Mouse (Mus musculus) forebrain, postnatal 0 days (tissue): ENCODE measurements around the gene Trim15. TPM values are rescaled to one million over a fixed set of nuclear protein-coding genes. Genes with fewer than 3 reads are reported as not detected.
A peak's percentile ranks its signal among the peaks of the same experiment; 100 is the strongest.
"Not testable (repeated sequence)": the region's sequence is repeated elsewhere in the genome, so short reads cannot be mapped to it uniquely, and the experiment has no call there.

ENCODE experiments used
- ATAC-seq: fragments of 200-750 bp; cut with Nextera tagmentation; 2 replicates; pipeline ENCODE4 v1.8.0; 2017; ENCODE audit warnings: mild to moderate bottlenecking, moderate library complexity
- DNase-seq: peaks from one replicate; pipeline ENCODE4 v3.0.0-alpha.2; 2015
- H3K27ac ChIP-seq: fragments of 300-500 bp; sonication (generic); 2 replicates; pipeline ENCODE4 v1.5.1; 2014; ENCODE audit warnings: low read depth, mild to moderate bottlenecking, antibody characterized with exemption, low read length, moderate library complexity, mixed read lengths
- H3K27me3 ChIP-seq: fragments of 300-500 bp; sonication (generic); 2 replicates; pipeline ENCODE4 v1.6.1; 2014; ENCODE audit warnings: mild to moderate bottlenecking, low read length, mixed read lengths; ENCODE audit not compliant: insufficient read depth
- H3K36me3 ChIP-seq: fragments of 300-500 bp; sonication (generic); 2 replicates; pipeline ENCODE4 v1.6.1; 2014; ENCODE audit warnings: mild to moderate bottlenecking, moderate library complexity; ENCODE audit not compliant: insufficient read depth
- H3K4me1 ChIP-seq: fragments of 300-500 bp; sonication (generic); 2 replicates; pipeline ENCODE4 v1.6.1; 2014; ENCODE audit warnings: antibody characterized with exemption; ENCODE audit not compliant: insufficient read depth
- H3K4me2 ChIP-seq: fragments of 300-500 bp; sonication (generic); 2 replicates; pipeline ENCODE4 v1.6.1; 2014; ENCODE audit warnings: low read depth, mild to moderate bottlenecking, moderate library complexity
- H3K4me3 ChIP-seq: fragments of 300-500 bp; sonication (generic); 2 replicates; pipeline ENCODE4 v1.5.1; 2014; ENCODE audit warnings: low read depth, low read length, mixed read lengths
- H3K9ac ChIP-seq: fragments of 300-500 bp; sonication (generic); 2 replicates; pipeline ENCODE4 v1.6.1; 2014; ENCODE audit warnings: mild to moderate bottlenecking
- H3K9me3 ChIP-seq: fragments of 300-500 bp; sonication (generic); 2 replicates; pipeline ENCODE4 v1.6.1; 2016; ENCODE audit warnings: low read length
- CTCF ChIP-seq: sonication (generic); IDR thresholded peaks from 2 replicates; pipeline ENCODE4 v1.5.1; 2016; ENCODE audit warnings: antibody characterized with exemption, control low read depth, low read depth
- WGBS: fragments of 180-500 bp; shearing (Covaris S2); extraction: QIAGEN DNeasy Blood & Tissue Kit; methylation state at CpG from one replicate; pipeline ENCODE4 v1.1.7; 2014; 5-methylcytosine and 5-hydroxymethylcytosine counted together
- polyA plus RNA-seq: library from polyadenylated mRNA; unstranded; fragments of >200 nt; fragmentation: Nextera tagmentation; extraction: Ambion mirVana; gene quantifications from 2 replicates; pipeline ENCODE4 v1.2.1, GENCODE M21; 2015
- total RNA-seq: library from RNA; depleted of rRNA; stranded (reverse); fragments of >200 nt; gene quantifications from 2 replicates; pipeline ENCODE4 v1.2.3, GENCODE M21; 2014; rRNA removed

Gene Trim15
- total and polyA plus RNA-seq, 2 experiments from 2014 or later: 0.19 to 0.31 TPM

DNA sequence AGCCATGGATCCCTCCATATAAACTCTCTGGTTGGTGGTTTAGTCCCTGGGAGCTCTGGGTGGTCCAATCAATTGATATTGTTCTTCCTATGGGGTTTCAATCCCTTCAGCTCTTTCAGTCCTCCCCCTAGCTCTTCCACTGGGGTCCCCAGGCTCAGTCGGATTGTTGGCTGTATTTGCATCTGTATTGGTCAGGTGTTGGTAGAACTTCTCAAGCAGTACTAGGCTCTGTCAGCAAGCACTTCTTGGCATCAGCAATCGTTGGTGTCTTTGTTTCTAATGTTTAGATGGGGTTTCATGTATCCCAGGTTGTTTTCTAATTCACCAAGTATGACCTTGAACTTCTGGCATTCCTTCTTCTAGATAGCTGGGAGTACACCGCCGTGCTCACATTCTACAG is 34.3 kb downstream of the Trim15 start:
- H3K27me3 ChIP-seq: no peaks in the 10 kb centered on the region
- no peaks in the 10 kb centered on the region for H3K36me3 ChIP-seq
- DNase-seq: no peak
- TF ChIP-seq CTCF: no peak
- no peak for ATAC-seq
- no peak overlapping the region for H3K4me3 ChIP-seq
- no peak overlapping the region for H3K4me2 ChIP-seq
- no peaks in the 10 kb centered on the region for H3K9me3 ChIP-seq
- H3K9ac ChIP-seq: no peak overlapping the region
- peaks cover 7% of the 10 kb centered on the region; the same call in 1 of the 2 replicates for H3K4me1 ChIP-seq
- 59% methylated on average over 4 of the region's 4 CpGs for WGBS
- H3K27ac ChIP-seq: no peak overlapping the region

GRCm38 (mm10) chr17:36830470-36830869 is 36.5 kb downstream of the Trim15 start:
- Histone ChIP-seq H3K4me2 (no peak overlapping the region), H3K4me1 (no peaks in the 10 kb centered on the region), H3K9me3 (no peaks in the 10 kb centered on the region), H3K27me3 (no peaks in the 10 kb centered on the region), H3K9ac (no peak overlapping the region), H3K36me3 (no peaks in the 10 kb centered on the region), H3K4me3 (no peak overlapping the region), H3K27ac (no peak overlapping the region)
- no peak for TF ChIP-seq CTCF
- no peak for ATAC-seq
- no peak for DNase-seq
- WGBS: 86% methylated on average over 3 of the region's 3 CpGs

DNA sequence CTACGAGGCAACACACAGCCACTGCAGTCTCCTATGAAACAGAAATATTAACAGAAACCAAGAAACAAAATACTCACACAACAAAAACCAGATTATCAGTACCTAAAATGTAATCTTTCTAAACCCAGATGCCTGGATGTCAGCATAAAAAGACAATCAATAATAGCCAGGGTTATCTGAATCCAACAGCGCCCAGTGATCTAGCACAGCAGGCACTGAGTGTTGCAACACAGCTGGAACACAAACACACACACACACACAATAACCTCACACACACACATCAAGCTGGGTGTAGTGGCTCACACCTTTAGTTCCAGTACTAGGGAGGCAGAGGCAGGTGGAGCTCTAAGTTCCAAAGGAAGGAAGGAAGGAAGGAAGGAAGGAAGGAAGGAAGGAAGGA is 38.5 kb downstream of the Trim15 start:
- H3K4me1 ChIP-seq: no peaks in the 10 kb centered on the region
- H3K4me3 ChIP-seq: no peak overlapping the region
- H3K27ac ChIP-seq: no peak overlapping the region
- TF ChIP-seq CTCF: no peak
- DNase-seq (no peak), ATAC-seq (no peak)
- H3K4me2 ChIP-seq: no peak overlapping the region
- H3K9ac ChIP-seq: no peak overlapping the region
- no peaks in the 10 kb centered on the region for H3K27me3 ChIP-seq
- H3K9me3 ChIP-seq: no peaks in the 10 kb centered on the region
- H3K36me3 ChIP-seq: no peaks in the 10 kb centered on the region
- whole genome bisulfite sequencing: 83% methylated on average over 2 of the region's 2 CpGs

- WGBS: 10% methylated on average over 5 of the region's 5 CpGs
- not testable (repeated sequence) for H3K4me3 ChIP-seq
Observed at GRCm38 (mm10) chr17:36826002-36826401, 41.0 kb downstream of the Trim15 start.

DNA sequence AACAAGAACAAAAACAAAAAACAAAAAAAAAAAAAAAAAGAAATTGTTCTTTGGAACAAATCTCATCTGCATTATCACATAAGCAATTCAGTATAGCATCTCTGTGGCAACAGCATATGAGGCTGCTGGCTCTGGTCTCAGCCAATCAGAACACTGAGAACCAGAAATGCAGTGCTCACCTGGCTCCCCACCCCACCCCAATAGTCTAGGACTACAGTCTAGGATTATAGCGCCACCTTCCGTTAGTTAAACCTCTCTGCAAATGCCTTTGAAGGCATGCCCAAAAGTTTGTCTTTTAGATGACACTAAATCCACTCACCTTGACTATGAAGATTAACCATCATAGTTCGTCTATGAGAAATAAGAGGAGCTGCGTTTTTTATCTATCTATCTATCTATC is 41.5 kb downstream of the Trim15 start:
- Histone ChIP-seq H3K4me2 (peak overlapping the region; percentile 40), H3K4me3 (no peak overlapping the region), H3K9ac (no peak overlapping the region), H3K27ac (no peak overlapping the region), H3K27me3 (no peaks in the 10 kb centered on the region), H3K9me3 (no peaks in the 10 kb centered on the region), H3K36me3 (no peaks in the 10 kb centered on the region), H3K4me1 (no peaks in the 10 kb centered on the region)
- peak; percentile 85 for ATAC-seq
- peak; percentile 53 for DNase-seq
- 24% methylated on average over 4 of the region's 4 CpGs for WGBS
- TF ChIP-seq CTCF: peak; percentile 40; the same call in 1 of the 2 replicates

More at GRCm38 (mm10) chr17:36826002-36826401, 41.0 kb downstream of the Trim15 start:
- H3K9me3 ChIP-seq, H3K36me3 ChIP-seq, H3K9ac ChIP-seq, H3K27ac ChIP-seq, H3K27me3 ChIP-seq, H3K4me1 ChIP-seq: not testable (repeated sequence)
- peak; percentile 93 for DNase-seq
- H3K4me2 ChIP-seq: peak overlapping the region; percentile 40
- peak; percentile 83 for TF ChIP-seq CTCF
- ATAC-seq: peak; percentile 91

DNA sequence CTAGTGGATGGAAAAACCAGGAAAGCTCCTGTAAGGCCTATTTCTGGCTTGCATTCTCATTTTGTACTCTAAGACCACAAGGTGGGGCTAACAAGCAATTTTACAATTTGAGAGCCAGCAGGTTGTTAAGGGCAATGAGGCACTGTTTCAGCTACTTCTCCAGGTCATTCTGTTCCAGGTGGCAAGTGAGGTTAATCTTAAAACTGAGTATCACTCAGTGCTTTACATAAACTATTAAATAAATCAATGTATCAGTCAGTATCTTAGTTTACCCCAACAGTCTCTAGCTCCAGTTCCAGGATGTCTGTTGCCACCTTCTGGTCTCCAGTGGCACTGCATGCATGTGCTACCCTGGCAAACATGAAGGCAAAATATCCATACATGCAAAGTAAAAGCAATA is 43.0 kb downstream of the Trim15 start:
- Histone ChIP-seq H3K27ac (no peak overlapping the region), H3K36me3 (no peaks in the 10 kb centered on the region), H3K4me1 (no peaks in the 10 kb centered on the region), H3K9me3 (no peaks in the 10 kb centered on the region), H3K4me3 (no peak overlapping the region), H3K4me2 (no peak overlapping the region), H3K27me3 (no peaks in the 10 kb centered on the region), H3K9ac (no peak overlapping the region)
- peak; percentile 76 for TF ChIP-seq CTCF
- DNase-seq: peak; percentile 65
- no peak for ATAC-seq

GRCm38 (mm10) chr17:36811871-36812270 is 55.1 kb downstream of the Trim15 start, which contains the start of gene H2-M10.6:
Gene H2-M10.6 (plus strand): TSS chr17:36812171.
- Histone ChIP-seq H3K9ac (no peak within 1 kb of the TSS), H3K36me3 (no peaks in the 10 kb centered on the region), H3K27ac (no peak within 1 kb of the TSS), H3K4me3 (no peak within 1 kb of the TSS), H3K9me3 (no peaks in the 10 kb centered on the region), H3K4me2 (no peak within 1 kb of the TSS), H3K27me3 (no peaks in the 10 kb centered on the region), H3K4me1 (no peaks in the 10 kb centered on the region)
- ATAC-seq (no peak), DNase-seq (no peak)
- TF ChIP-seq CTCF: no peak

Other genes with a start within 250 kb of the Trim15 start
- gene H2-M9, start 224.5 kb downstream of the Trim15 start, total RNA-seq: not detected in 2 replicates
- gene H2-M9, start 224.5 kb downstream of the Trim15 start, polyA plus RNA-seq: not detected in 2 replicates
- not detected in 2 replicates for gene H2-M1, start 195.0 kb downstream of the Trim15 start, total RNA-seq
- not detected in 2 replicates for gene H2-M1, start 195.0 kb downstream of the Trim15 start, polyA plus RNA-seq
- gene H2-M10.5, start 94.3 kb downstream of the Trim15 start, total RNA-seq: not detected in 2 replicates
- not detected in 2 replicates for gene H2-M10.5, start 94.3 kb downstream of the Trim15 start, polyA plus RNA-seq
- not detected in 2 replicates for gene H2-M10.6, start 55.0 kb downstream of the Trim15 start, total RNA-seq
- gene H2-M10.6, start 55.0 kb downstream of the Trim15 start, polyA plus RNA-seq: not detected in 2 replicates
- 19.3 and 30.6 TPM in 2 replicates for gene Trim26, start 30.1 kb downstream of the Trim15 start, total RNA-seq
- gene Trim26, start 30.1 kb downstream of the Trim15 start, polyA plus RNA-seq: 21.3 and 36.6 TPM in 2 replicates
- 0.15 TPM in 1 of 2 replicates, not detected in the other for gene Trim10, start 2.4 kb upstream of the Trim15 start, total RNA-seq
- gene Trim10, start 2.4 kb upstream of the Trim15 start, polyA plus RNA-seq: 0.14 and 0.22 TPM in 2 replicates
- 0.19 TPM in 1 of 2 replicates, not detected in the other for gene Trim40, start 22.9 kb upstream of the Trim15 start, total RNA-seq
- 0.12 TPM in 1 of 2 replicates, not detected in the other for gene Trim40, start 22.9 kb upstream of the Trim15 start, polyA plus RNA-seq
- gene Trim31, start 30.9 kb upstream of the Trim15 start, total RNA-seq: not detected in 2 replicates
- gene Trim31, start 30.9 kb upstream of the Trim15 start, polyA plus RNA-seq: 0.06 TPM in 1 of 2 replicates, not detected in the other
- gene Rnf39, start 75.7 kb upstream of the Trim15 start, total RNA-seq: 1.8 and 2.5 TPM in 2 replicates
- 1.1 and 2.4 TPM in 2 replicates for gene Rnf39, start 75.7 kb upstream of the Trim15 start, polyA plus RNA-seq
- 72.3 and 82.2 TPM in 2 replicates for gene Ppp1r11, start 84.5 kb upstream of the Trim15 start, total RNA-seq
- 157 and 183 TPM in 2 replicates for gene Ppp1r11, start 84.5 kb upstream of the Trim15 start, polyA plus RNA-seq
- gene Znrd1, start 91.3 kb upstream of the Trim15 start, total RNA-seq: 28.6 and 35.0 TPM in 2 replicates
- 48.8 and 56.5 TPM in 2 replicates for gene Znrd1, start 91.3 kb upstream of the Trim15 start, polyA plus RNA-seq
- gene Znrd1as, start 91.4 kb upstream of the Trim15 start, total RNA-seq: 2.0 and 3.4 TPM in 2 replicates
- gene Znrd1as, start 91.4 kb upstream of the Trim15 start, polyA plus RNA-seq: 2.6 and 3.7 TPM in 2 replicates
- gene 2410137M14Rik, start 114.0 kb upstream of the Trim15 start, total RNA-seq: 0.38 TPM in 1 of 2 replicates, not detected in the other
- 0.36 TPM in 1 of 2 replicates, not detected in the other for gene 2410137M14Rik, start 114.0 kb upstream of the Trim15 start, polyA plus RNA-seq
- gene H2-M5, start 122.3 kb upstream of the Trim15 start, total RNA-seq: 3.5 and 4.2 TPM in 2 replicates
- gene H2-M5, start 122.3 kb upstream of the Trim15 start, polyA plus RNA-seq: 0.52 and 1.5 TPM in 2 replicates
- gene Zfp57, start 134.0 kb upstream of the Trim15 start, total RNA-seq: 208 and 220 TPM in 2 replicates
- 113 and 148 TPM in 2 replicates for gene Zfp57, start 134.0 kb upstream of the Trim15 start, polyA plus RNA-seq
- not detected in 2 replicates for gene Mog, start 156.2 kb upstream of the Trim15 start, total RNA-seq
- gene Mog, start 156.2 kb upstream of the Trim15 start, polyA plus RNA-seq: 0.53 and 1.1 TPM in 2 replicates
- gene Gabbr1, start 178.8 kb upstream of the Trim15 start, total RNA-seq: 353 and 416 TPM in 2 replicates
- 58.1 and 80.1 TPM in 2 replicates for gene Gabbr1, start 178.8 kb upstream of the Trim15 start, polyA plus RNA-seq
- not detected in 2 replicates for gene Olfr90, start 221.3 kb upstream of the Trim15 start, total RNA-seq
- gene Olfr90, start 221.3 kb upstream of the Trim15 start, polyA plus RNA-seq: not detected in 2 replicates
- not detected in 2 replicates for gene Olfr91, start 231.1 kb upstream of the Trim15 start, total RNA-seq
- not detected in 2 replicates for gene Olfr91, start 231.1 kb upstream of the Trim15 start, polyA plus RNA-seq